Mouse (Mus musculus) cerebellum, postnatal 25 days (tissue): ENCODE data around the gene Slc25a12.

ENCODE experiments used
- DNase-seq, 2 experiments: peaks; one replicate each; pipeline ENCODE4 v3.0.0; 2021; ENCODE audit warnings: mixed read lengths in 2 of 2

Slc25a12 gene

DNA sequence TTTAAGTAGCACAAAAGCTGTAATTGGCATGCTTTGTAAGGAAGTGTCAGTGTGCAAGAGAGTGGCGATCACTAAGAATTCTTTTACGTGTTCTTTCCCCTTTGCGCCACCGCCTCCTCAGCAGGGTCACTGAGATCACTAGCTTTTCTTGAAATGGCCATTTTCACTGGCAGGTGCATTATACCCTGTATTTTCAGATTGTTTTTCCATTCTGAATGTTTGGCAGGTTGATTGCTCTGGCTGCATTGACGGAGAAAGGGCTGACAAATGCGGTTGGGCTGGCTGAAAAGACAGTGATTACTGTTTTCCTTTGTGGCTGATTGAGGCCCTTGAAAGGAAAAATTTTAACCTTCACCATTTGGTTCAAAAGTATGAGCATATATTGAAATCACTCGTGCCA, 122.7 kb downstream of the Slc25a12 start:
- peak; percentile 23 to 37 for DNase-seq

DNA sequence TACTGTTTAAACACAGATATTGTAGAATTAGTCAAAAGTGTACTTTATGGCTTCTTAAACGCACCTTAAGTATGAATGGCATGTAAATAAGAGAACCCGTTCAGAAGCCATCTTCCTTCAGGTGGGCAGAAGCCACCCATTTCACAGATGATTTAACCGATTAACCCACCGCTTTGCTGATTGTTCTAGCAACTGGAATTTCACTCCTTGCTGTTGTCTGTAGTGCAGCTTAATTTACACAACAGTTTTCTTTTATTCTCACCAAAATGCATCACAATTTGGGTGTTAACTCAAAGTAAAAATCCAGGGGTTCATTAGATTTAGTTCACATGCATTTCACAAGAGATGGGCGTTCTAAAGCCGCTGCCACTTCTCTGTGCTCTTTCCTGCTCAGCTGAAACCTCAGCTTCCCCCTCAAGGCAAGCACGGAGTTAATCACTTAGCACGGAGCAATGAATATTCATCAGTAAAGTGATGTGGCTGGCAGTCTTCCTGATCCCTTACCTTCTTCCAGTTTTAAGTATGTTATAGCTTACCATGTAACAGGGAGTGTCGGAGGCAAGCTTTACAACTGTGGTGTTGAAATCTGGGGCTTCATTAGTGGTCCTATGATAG, 124.4 kb downstream of the Slc25a12 start:
- no peak for DNase-seq

DNA sequence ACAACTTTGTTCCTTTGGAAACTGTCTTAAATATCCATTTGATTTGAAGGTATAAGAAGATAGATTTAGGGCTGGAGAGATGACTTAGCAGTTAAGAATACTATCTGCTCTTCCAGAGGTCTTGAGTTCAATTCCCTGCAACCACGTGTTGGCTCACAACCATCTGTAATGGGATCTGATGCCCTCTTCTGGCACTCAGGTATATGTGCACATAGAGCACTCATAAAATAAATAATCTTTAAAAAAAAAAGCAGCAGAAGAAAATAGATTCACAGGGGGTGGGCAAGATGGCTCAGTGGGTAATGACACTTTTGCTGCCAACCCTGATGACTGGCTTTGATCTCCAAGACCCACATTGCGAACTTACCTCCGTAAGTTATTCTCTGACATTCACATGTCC, 125.4 kb downstream of the Slc25a12 start:
- no peak for DNase-seq

DNA sequence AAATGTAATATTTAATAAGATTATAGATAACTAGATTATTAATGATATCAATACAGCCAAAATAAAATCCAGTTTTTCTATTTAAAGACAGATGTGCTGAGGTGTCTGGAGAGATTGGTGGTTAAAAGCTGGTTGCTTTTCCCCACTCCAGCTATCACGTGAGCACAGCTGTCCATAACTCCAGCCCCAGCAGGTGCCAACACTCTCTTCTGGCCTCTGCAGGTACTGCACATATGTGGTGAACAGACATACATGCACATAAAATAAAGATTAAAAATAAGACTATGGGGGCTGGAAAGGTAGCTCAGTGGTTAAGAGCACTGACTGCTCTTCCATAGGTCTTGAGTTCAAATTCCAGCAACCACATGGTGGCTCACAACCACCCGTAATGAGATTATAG, 126.0 kb downstream of the Slc25a12 start:
- DNase-seq, result no peak

DNA sequence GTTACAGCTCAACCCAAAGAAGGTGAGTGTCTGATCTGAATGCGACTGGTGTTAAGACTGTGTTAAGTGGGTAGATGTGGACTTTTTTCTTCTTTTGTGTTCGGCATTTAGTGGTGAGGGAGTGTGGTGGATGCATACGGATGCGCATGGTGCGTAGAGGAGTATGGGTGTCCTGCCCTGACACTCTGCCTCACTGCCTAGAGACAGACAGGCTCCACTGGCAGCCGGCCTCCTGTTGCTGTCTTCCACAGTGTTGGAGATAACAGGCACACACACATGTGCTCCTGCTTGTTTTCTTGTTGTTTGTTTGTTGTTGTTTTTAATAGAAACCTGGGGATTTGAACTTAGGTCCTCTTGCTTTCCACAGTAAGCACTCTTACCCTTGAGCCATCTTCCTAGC, 131.5 kb downstream of the Slc25a12 start:
- no peak for DNase-seq

DNA sequence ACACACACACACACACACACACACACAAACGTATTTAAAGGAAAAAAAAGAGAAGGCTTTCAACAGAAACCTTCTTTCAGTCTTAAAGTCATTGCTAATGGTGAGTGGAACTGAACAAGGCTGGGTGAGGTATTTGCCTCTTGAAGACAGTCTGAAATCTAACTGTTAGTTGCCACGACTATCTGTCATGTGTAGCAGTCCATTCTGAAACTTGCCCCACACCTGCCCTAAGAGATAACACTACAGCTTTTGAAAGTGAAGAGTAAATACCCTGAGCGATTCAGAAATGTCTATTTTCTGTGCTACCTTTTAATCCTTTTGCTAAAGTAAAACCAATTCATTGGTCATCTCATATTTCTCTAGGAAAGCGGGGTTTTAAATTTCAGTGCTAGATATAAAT, 132.1 kb downstream of the Slc25a12 start:
- no peak for DNase-seq

DNA sequence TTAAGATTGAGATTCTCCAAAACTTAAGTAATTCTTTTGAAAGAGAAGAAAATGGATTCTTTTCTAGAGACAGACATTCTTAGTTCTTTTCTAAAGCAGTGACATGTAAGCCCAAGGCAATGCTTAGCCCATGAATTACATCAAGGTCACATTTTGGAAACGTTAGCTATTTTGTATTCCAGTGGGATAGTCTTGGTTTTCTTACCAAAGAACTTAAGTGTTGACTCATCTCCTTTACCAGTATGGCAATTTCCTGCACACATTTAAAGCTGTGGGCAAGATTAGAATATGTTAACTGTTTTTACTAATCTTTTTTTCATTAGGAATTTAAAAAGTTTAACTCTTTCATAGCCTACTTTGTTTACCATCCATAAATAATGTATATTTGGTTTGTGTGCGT, 134.6 kb downstream of the Slc25a12 start:
- DNase-seq, result no peak

DNA sequence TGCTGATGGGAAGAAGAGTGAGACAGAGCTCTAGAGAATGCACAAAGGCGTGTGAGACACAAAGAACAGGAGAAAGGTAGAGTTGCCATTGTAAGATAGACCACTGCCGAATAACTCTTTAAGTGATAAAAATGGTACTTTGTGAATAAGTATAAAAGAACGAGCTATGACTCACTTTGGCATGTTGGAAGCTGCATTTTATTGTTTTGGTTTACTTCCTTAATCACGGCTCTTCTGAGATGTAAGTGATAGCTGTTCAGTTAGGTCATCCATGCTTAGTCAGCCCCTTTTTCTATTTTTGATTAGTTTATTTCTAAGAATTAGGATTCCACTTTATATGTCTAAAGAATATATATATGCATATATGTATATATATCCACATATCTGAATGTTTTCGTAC, 135.6 kb downstream of the Slc25a12 start:
- DNase-seq, result no peak

DNA sequence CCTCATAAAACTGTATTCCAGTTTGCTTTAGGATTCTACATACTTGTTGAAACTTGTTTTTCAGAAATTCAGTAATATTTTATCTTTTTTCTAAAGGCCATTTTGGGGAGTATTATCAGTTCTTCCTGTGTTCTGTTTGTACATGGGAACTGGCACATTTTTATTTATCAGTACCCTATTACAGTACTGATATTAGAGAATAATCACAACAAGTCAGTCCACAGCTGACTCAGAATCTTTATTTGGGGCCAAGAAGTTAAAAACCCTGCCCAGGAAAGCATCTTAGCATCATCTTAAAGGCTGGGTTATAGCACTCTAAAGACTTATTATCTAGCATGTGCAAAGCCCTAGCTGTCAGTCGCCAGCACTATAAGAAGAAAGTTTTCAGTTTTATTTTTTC, 137.9 kb downstream of the Slc25a12 start:
- DNase-seq, result no peak

DNA sequence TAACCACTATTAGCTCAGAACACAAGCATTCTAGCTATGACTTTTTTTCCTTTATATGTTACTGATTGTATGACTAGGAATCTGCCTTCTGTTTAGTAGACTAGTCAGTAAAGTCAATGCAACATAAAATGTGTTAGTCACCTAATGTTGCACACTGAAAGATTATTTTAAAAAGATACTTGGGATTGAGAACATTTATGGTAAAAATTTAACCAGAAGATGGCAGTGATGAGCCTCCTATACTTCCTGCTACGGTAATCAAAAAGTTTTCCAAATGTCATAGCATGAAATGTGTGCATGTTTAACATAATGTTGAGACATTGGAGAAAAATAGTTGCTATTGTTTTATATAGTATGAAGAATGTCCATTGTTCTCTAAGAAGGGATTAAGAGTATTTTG, 140.2 kb downstream of the Slc25a12 start:
- DNase-seq, result no peak
